Comparison of ENCODE assay signal across 15 mouse cellular contexts in genomic region chr2:80465991-80466821, GRCm38 (mm10). TPM values are rescaled to one million over a fixed set of nuclear protein-coding genes. Genes with fewer than 3 reads are reported as not detected.
"Had no signal": no experiment of that assay in that cellular context is flagged by ENCODE, and none has a peak within 500 bp of the region (broad histone marks: within the 10 kb centered on the region; RNA-seq: fewer than 3 reads in every experiment).

No protein-coding gene starts in this region.

- H3K36me3 ChIP-seq: intestine, embryonic 15.5 days; limb, embryonic 15.5 days; liver, embryonic 12.5 days; lung, embryonic 15.5 days; midbrain, embryonic 10.5 days; neural tube, embryonic 12.5 days had no signal

- H3K4me2 ChIP-seq: intestine, embryonic 15.5 days; limb, embryonic 15.5 days; liver, embryonic 12.5 days; lung, embryonic 15.5 days; neural tube, embryonic 12.5 days had no signal

- H3K27ac ChIP-seq: intestine, embryonic 15.5 days; layer of hippocampus, adult 2 months; limb, embryonic 15.5 days; liver, embryonic 12.5 days; lung, embryonic 15.5 days; midbrain, embryonic 10.5 days; neural tube, embryonic 12.5 days had no signal

- H3K9ac ChIP-seq: intestine, embryonic 15.5 days; limb, embryonic 15.5 days; liver, embryonic 12.5 days; lung, embryonic 15.5 days; neural tube, embryonic 12.5 days had no signal

- ATAC-seq: intestine, embryonic 15.5 days; liver, embryonic 12.5 days had no signal

- DNase-seq: kidney, adult 18-20 months; kidney, postnatal 25 days; lung, postnatal 14 days; midbrain, embryonic 14.5 days; thymus, adult 18-20 months; thymus, postnatal 14 days had no signal

- H3K27me3 ChIP-seq: intestine, embryonic 15.5 days; limb, embryonic 15.5 days; liver, embryonic 12.5 days; lung, embryonic 15.5 days; neural tube, embryonic 12.5 days had no signal

- H3K4me3 ChIP-seq: intestine, embryonic 15.5 days; layer of hippocampus, adult 2 months; limb, embryonic 15.5 days; liver, embryonic 12.5 days; lung, embryonic 15.5 days; midbrain, embryonic 10.5 days; neural tube, embryonic 12.5 days had no signal

- H3K4me1 ChIP-seq: intestine, embryonic 15.5 days; limb, embryonic 15.5 days; liver, embryonic 12.5 days; lung, embryonic 15.5 days; neural tube, embryonic 12.5 days had no signal

- H3K9me3 ChIP-seq: intestine, embryonic 15.5 days; limb, embryonic 15.5 days; liver, embryonic 12.5 days; lung, embryonic 15.5 days; midbrain, embryonic 10.5 days; neural tube, embryonic 12.5 days had no signal

RNA-seq across cellular contexts. Expression of gene Frzb, which starts 18.8 kb away (rescaled TPM):
- total RNA-seq: monocyte, adult 5-6 weeks; neutrophil, adult 5-6 weeks had no signal
